Mouse (Mus musculus): ENCODE results near the gene Exosc5.

GRCm38 (mm10) chr7:25686680-25687531 is 27.9 kb downstream of the Exosc5 start, which contains the start of gene Tgfb1:
- TF ChIP-seq CTCF (IDR thresholded peaks at IDR 0.05; ENCODE audit: borderline replicate concordance, insufficient read depth, low read depth, low read length) (peak; percentile 27; the same call in 1 of the 2 replicates), POLR2A (IDR thresholded peaks at IDR 0.05; ENCODE audit: borderline replicate concordance, insufficient read depth, low read length) (no peak)

All from cerebellum, adult 2 months (tissue).